Mouse (Mus musculus): ENCODE data around the gene Faiml.

DNA sequence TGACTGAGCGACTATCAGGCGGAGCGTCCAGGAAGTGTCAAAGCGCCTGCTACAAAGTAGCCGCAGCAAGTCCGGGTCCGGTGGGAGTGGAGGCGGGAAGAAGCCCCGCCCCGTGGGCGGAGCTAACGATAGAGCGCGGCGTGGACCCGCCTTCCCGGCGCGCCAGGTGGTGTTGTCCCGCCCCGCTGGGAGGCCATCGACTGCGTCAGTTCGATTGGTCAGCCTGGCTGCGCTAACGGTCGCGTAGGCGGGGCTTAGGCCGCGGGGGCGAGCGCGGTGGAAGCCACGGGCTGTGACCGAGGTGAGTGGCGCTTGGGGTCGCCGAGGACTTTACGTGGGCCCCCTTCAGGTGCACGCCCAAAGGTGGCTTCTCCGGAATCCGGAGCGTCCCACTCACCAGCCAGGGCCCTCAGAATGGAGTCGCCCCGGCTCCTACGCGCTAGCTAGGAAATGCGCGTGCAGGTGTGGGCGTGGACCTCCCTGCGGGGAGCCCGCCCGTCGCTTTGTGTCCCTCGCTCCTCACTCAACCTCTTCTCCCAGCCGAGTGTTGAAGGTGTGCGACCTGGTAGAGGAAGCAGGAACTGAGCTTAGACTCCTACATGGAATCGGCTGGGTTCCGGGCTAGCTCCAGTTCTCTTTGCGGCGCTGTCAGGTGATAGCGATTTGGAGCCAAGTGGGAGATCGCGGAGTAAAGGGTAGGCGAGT, 6.3 kb upstream of the Faiml start, which contains the start of gene Cep70:
- TF ChIP-seq CTCF (IDR thresholded peaks at IDR 0.05; ENCODE audit: borderline replicate concordance, insufficient read depth, low read length): no peak
- peak; percentile 66 for TF ChIP-seq POLR2A (IDR thresholded peaks at IDR 0.05; ENCODE audit: low read depth, low read length)

Measured in embryonic fibroblast, embryonic 13.5 days (primary cell).